Mouse (Mus musculus): ENCODE measurements around the gene Lrrtm1.

The Lrrtm1 gene

DNA sequence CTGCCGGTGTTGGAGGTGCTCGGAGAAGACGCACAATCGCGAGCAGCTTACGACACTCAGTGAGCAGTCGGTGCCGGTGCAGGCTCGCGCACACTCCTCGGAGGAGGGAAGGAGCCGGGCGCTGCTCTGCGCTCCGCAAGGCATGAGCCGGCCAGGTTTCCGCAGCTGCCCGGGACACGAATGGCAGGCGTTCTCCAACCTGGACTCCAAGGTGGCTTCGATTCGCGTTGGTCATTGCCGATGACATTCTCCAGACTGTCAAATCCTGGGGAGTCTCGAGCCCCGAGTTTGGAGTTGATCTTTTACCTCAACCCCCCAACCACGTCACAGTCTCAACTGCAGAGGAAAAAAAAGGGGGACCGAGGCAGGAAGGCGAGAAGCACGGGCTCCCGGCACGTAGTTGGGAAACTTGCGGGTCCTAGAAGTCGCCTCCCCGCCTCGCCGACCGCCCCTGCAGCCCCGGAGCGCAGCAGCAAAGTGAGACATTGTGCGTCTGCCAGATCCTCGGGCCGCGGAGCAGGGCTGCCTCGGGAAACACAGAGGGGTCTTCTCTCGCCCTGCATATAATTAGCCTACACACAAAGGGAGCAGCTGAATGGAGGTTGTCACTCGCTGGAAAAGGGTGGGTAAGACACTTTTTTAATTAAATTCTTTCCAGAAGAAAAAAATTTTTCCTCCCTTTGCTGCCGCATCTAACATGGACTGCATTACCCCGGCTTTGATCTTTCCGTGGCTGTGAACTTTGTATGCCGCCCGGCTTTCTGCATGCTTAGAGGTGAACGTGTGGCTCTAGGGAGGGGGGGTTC lies at the start of gene Lrrtm1:
Gene Lrrtm1, plus strand, starts transcription at position 89 of the 806 bp plus-strand sequence.
- DNase-seq, result peak in 1 of 2 experiments; percentile 24

DNA sequence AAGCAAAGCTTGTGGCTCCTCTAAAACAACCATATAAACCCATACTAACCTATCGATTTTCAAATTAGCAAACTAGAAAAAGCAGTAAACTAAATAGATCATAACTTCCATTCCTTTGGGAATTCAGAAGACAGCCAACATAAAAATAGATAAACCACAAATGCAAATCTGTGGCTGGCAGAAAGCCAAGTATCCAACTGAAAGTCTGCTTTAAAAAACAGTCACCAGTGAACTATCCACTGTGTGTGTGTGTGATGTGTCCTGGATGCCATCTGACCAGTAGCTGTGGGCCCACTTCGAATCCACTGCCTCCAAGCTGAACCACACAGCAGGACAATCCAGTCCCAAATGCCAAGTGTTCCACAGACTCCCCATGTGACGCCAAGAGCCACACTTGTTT lies 45.8 kb upstream of the Lrrtm1 start:
- DNase-seq, result no peak

GRCm38 (mm10) chr6:77199375-77199774 lies 43.1 kb upstream of the Lrrtm1 start:
- DNase-seq, result no peak

DNA sequence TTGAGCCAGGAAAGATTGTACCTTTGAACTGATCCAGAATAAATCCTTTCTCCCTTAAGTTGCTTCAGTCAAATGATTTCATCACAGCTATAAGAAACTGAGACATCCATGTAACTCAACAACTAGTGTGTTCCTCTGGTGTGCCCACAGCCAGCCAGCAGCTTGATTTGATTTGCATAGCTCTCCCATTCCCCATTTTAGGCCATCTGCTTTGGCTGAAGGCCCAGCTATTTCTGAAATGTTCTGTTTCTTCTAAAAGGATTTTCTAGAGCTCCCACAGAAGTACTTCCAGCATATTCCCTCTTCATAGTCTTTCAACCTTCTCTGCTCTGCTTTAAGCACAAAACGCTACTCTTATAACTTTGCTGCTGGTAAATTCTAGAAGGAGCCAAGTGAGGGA lies 33.3 kb upstream of the Lrrtm1 start:
- no peak for DNase-seq

DNA sequence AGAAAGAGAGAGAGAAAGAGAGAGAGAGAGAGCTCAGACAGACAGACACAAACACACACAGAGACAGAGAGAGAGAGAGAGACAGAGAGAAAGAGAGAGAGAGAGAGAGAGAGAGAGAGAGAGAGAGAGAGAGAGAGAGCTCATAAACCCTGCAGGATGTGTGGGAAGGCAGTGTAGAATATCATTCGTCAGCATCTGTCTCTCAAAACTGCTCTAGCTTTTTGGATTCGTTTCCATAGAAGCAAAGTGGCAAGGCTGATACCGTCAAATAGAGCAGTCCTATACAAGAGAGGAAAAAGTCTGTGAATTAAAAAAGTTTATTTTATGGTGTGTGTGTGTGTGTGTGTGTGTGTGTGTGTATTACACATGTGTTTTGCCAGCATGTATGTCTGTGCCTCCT lies 32.6 kb upstream of the Lrrtm1 start:
- DNase-seq, result no peak

GRCm38 (mm10) chr6:77213757-77214409 lies 28.6 kb upstream of the Lrrtm1 start:
- DNase-seq, result no peak

- DNase-seq, result no peak
Observed at GRCm38 (mm10) chr6:77215322-77215721, 27.2 kb upstream of the Lrrtm1 start.

- DNase-seq, result no peak
Observed at GRCm38 (mm10) chr6:77218875-77219274, 23.6 kb upstream of the Lrrtm1 start.

DNA sequence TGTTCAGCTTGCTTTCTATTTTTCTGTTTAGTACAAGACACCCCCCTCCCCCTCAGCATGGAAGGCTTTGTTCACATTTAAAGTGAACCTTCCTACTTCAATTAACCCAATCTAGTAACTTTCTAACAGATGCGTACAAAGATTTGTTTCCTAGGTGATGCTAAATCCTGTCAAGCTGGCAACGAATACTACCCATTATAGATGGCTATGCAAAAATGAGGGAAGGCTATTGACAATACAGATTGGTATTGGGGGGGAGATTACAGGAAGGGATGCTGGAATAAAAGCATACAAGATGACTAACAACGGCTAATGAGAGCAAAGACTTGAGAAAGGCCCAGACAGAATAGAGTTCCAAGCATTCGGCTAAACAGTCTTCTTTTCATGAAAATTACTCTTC lies 21.7 kb upstream of the Lrrtm1 start:
- no peak for DNase-seq

GRCm38 (mm10) chr6:77222849-77223638 lies 19.4 kb upstream of the Lrrtm1 start:
- no peak for DNase-seq

GRCm38 (mm10) chr6:77240426-77240825 lies 2.1 kb upstream of the Lrrtm1 start:
- no peak for DNase-seq

DNA sequence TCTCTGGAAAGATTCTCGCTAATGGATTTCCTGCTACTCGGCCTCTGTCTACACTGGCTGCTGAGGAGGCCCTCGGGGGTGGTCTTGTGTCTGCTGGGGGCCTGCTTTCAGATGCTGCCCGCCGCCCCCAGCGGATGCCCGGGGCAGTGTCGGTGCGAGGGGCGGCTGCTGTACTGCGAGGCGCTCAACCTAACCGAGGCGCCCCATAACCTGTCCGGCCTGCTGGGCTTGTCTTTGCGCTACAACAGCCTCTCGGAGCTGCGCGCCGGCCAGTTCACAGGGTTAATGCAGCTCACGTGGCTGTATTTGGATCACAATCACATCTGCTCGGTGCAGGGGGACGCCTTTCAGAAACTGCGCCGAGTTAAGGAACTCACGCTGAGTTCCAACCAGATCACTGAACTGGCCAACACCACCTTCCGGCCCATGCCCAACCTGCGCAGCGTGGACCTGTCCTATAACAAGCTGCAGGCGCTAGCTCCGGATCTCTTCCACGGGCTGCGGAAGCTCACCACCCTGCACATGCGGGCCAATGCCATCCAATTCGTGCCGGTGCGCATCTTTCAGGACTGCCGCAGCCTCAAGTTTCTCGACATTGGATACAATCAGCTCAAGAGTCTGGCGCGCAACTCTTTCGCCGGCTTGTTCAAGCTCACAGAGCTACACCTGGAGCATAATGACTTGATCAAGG lies 1.2 kb downstream of the Lrrtm1 start:
- peak in 1 of 2 experiments; percentile 20 for DNase-seq

- DNase-seq, result no peak
Observed at GRCm38 (mm10) chr6:77253480-77253879, 11.0 kb downstream of the Lrrtm1 start.

DNA sequence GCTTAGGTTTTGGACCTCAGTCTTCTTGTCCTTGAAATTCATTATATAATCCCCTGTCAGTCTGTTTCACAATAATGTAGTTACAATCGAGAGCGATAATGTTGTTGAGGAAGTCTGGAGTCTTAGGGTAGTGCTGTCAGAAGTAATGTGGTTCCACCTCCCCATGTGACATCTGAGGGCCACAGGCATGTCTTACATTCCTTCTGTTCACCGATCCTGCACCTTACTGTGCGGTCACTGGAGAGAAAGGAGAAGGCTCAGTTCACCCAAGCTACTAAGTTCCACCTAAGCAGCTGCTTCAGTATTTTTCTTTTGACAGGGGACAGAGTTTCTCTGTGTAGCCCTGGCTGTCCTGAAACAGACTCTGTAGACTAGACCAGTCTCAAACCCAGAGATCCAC lies 13.9 kb downstream of the Lrrtm1 start:
- no peak for DNase-seq

DNA sequence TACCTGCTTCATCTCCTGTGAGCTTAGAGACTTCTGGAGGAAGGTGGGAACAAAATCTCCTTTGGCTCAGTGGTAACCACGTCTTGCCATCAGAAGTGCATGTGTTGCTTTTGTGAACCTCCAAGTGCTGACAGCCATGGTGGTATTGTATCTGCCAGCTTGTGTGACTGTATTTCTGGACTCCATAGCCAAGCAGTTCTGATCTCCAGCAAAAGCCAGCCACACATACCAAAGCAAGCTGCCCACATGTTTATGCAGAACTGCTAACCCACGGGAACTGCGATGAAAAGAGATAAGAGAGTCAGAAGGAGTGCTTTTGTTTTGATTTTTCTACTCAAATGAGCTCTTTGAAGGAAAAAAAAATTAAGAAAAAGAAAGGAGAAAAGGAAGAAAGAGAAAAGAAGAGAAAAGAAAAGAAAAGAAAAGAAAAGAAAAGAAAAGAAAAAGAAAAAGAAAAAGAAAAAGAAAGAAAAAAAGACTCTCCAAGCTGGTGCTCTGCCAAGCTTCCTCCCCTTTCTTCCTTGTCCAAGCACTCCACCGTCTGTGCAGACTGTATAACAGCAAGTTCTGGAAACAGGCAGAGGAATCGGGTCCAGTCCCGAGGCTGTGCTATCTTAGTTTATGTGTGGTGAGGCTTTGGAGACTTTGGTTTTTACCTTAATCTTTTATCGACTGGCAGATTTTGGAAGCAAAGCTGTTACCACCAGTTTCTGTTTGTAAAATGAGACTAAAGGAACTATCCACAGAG lies 15.0 kb downstream of the Lrrtm1 start:
- no peak for DNase-seq

- no peak for DNase-seq
Observed at GRCm38 (mm10) chr6:77265163-77265562, 22.7 kb downstream of the Lrrtm1 start.

DNA sequence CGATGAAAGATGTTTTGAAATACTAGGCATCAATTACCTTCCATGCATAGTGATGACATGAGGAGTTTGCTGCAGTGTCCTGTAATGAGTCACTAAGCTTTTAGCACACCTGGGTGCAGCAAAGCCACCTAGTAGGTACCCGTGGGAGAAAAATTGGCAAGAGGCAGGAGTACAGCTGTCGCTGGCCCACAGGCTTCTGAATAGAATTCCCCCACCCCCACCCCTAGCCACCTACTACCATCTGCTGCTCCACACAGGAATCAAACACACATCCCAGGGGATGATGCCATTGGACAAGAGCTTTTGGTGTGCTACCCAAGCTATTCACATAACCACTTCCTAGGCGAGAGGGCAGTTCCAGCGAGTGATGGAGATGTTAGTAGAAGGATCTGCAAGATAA lies 36.3 kb downstream of the Lrrtm1 start:
- no peak for DNase-seq

GRCm38 (mm10) chr6:77286317-77286716 lies 43.8 kb downstream of the Lrrtm1 start:
- DNase-seq, result no peak

DNA sequence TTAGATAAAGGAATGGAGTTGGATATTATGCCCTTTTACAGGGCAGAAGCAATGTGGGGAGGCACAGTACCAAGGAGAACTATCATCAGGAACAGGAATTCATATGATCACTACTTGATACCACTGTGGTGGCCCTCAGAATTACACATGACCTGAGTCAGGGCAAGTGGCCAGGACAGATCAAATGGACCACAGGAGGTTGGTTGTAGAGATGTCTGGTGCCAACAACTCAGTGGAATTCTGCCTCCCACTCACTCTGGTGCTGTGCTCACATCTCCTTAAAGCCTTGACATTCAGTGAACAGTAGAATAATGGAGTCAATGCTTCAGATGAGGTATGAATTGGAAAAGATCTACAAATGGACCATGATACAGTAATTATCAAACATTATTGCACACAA lies 45.9 kb downstream of the Lrrtm1 start:
- no peak for DNase-seq

DNA sequence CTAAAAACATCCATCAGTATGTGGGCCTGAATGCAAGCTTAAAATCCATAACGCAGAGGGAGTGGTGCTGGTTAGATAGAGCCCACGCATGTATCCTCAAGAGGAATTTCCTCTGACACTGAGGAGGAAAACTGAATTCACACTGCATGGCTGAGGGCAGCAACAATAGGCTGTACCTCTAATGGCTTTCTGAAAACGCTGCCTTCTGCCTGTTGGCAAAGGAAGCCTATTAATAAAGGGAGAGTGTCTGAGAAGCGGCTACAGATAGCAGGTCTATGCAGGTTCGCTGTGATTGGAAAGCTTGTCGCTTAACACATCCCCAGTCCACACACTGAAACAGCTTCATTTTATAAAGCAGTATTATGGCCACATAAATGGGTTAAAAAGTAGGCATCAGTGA lies 48.9 kb downstream of the Lrrtm1 start:
- DNase-seq, result no peak

DNA sequence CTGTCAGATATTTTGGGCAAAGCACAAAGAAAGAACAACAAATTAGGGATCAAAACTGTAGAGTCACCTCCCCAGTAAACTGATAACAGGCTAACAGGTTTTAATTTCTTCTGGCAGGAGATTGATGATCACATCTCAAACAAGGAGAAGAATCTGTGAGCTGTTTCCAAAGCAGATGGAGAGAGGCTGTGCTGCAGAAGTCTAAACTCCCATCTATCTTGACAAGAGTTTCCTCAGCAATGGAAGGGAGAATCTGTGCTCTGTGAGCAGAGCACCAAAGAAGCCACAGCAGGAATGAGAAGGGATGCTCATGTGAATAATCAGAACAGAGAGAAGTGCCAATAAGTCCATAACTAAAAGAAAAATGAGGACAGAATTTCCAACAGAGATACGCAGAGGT lies 58.8 kb downstream of the Lrrtm1 start:
- DNase-seq, result no peak

DNA sequence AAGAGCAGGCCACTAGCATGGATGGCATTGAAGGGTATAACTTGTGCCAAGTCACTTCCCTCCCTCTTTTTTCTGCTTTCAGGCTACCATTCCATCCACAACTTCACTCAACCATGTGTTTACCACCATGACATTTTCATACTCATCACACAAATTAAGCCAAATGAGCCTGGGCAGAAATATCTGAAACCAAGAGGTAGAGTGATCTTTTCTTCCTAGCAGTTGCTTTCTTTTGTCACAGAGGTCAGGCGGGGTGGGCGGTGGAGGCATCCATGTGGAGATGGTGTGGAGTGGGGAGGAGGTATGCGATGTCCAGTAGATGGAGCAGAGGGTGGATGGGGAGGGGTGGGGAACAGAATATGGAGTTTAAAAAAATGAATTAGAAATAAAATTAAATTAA lies 64.3 kb downstream of the Lrrtm1 start:
- no peak for DNase-seq

Measured in lung, postnatal 4 days (tissue).